Mouse (Mus musculus): Measurements from ENCODE around the gene Olfr474. TPM values are rescaled to one million over a fixed set of nuclear protein-coding genes. Genes with fewer than 3 reads are reported as not detected.

The Olfr474 gene
- total and polyA plus RNA-seq, 3 experiments, result not detected

DNA sequence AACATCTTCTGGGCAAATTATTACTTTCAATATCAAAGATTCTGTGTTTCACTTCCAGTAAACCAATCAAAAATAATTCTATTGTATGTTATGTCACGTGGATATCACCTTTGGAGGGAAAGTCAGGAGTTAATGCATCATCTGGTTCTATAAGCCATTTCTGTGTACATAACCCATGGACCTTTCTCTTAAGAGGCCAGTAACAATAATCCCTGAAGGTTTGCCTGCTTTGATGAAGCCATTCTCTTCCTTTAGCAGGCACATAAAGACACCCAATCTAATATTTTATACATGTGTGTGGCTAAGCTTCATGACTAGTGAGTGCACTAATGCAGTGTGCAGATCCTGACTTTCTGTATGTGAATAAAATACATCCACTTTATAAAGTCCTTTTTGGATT, 10.1 kb downstream of the Olfr474 start, which contains the start of gene Olfr476:
Gene Olfr476 (plus strand): TSS at position 301 of the 400 bp plus-strand sequence.
- in situ Hi-C loops (cut with MboI; ENCODE audit: low pct_ligation_motif_present, low pct_unique_long_range_greater_than_20kb, low sequenced_read_pairs) (no loop called here), dilution Hi-C loops (cut with MboI; ENCODE audit: extremely low pct_ligation_motif_present, extremely low pct_unique_long_range_greater_than_20kb, low sequenced_read_pairs) (no loop called here)
- no peak within 1 kb of the TSS for H3K27ac ChIP-seq (ENCODE audit: insufficient read depth, low read depth)
- no peak for TF ChIP-seq BHLHE40 (IDR thresholded peaks at IDR 0.05; ENCODE audit: low read depth, low read length)
- no peak for TF ChIP-seq POLR2AphosphoS2 (IDR thresholded peaks at IDR 0.05; ENCODE audit: low read depth, low read length)
- no peak for TF ChIP-seq RAD21 (IDR thresholded peaks at IDR 0.05; ENCODE audit: low read depth, low read length)
- TF ChIP-seq ZKSCAN1 (IDR thresholded peaks at IDR 0.05; ENCODE audit: borderline replicate concordance, low read depth, low read length), result no peak
- no peak for TF ChIP-seq SIN3A (IDR thresholded peaks at IDR 0.05; ENCODE audit: low read length)
- TF ChIP-seq HCFC1 (IDR thresholded peaks at IDR 0.05; ENCODE audit: low read depth, low read length), result no peak
- TF ChIP-seq JUN (IDR thresholded peaks at IDR 0.05; ENCODE audit: insufficient read depth, low read depth, low read length), result no peak
- no peak for TF ChIP-seq ETS1 (conservative IDR thresholded peaks at IDR 0.05; ENCODE audit: low read depth, low read length)
- TF ChIP-seq USF1 (IDR thresholded peaks at IDR 0.05; ENCODE audit: low read depth, low read length), result no peak
- no peak for TF ChIP-seq POLR2A (IDR thresholded peaks at IDR 0.05; ENCODE audit: low read depth, low read length)
- no peak for TF ChIP-seq MAZ (IDR thresholded peaks at IDR 0.05; ENCODE audit: low read depth, low read length)
- TF ChIP-seq EP300 (IDR thresholded peaks at IDR 0.05; ENCODE audit: low read length), result no peak
- no peak for TF ChIP-seq NELFE (IDR thresholded peaks at IDR 0.05; ENCODE audit: low read depth, low read length)
- no peak for TF ChIP-seq E2F4 (IDR thresholded peaks at IDR 0.05; ENCODE audit: insufficient replicate concordance, low read depth, low read length)
- no peak for TF ChIP-seq GABPA (IDR thresholded peaks at IDR 0.05; ENCODE audit: insufficient replicate concordance, low read depth, low read length)
- TF ChIP-seq MEF2A (IDR thresholded peaks at IDR 0.05; ENCODE audit: borderline replicate concordance, low read depth, low read length), result no peak
- TF ChIP-seq RCOR1 (conservative IDR thresholded peaks at IDR 0.05; ENCODE audit: low read depth, low read length), result no peak
- TF ChIP-seq IRF4 (IDR thresholded peaks at IDR 0.05; ENCODE audit: low read depth, low read length), result no peak
- no peak for TF ChIP-seq PAX5 (IDR thresholded peaks at IDR 0.05; ENCODE audit: low read length)
- no peaks in the 10 kb centered on the region for H3K9me3 ChIP-seq (replicated peaks; ENCODE audit: low read length)
- no peaks in the 10 kb centered on the region for H3K79me2 ChIP-seq (replicated peaks; ENCODE audit: control insufficient read depth, extremely low read depth, insufficient read depth, poor library complexity, severe bottlenecking)
- DNase-seq (ENCODE audit: extremely low read depth), result no peak
- H3K9ac ChIP-seq (ENCODE audit: insufficient read depth, low read depth), result no peak within 1 kb of the TSS
- no peak within 1 kb of the TSS for H3K4me3 ChIP-seq (replicated peaks in 1 of 3; ENCODE audit: low read depth in 2 of 3, low read length in 2 of 3, poor library complexity in 1 of 3)
- H3K4me2 ChIP-seq (ENCODE audit: insufficient read depth, low read depth, poor library complexity, severe bottlenecking), result no peak within 1 kb of the TSS
- H3K27me3 ChIP-seq (replicated peaks), result peaks cover 10% of the 10 kb centered on the region
- H3K36me3 ChIP-seq (replicated peaks in 1 of 2; ENCODE audit: control insufficient read depth in 1 of 2, insufficient read depth in 1 of 2, low read length in 1 of 2), result no peaks in the 10 kb centered on the region
- no peaks in the 10 kb centered on the region for H3K4me1 ChIP-seq (ENCODE audit: control insufficient read depth in 1 of 2, insufficient read depth in 2 of 2)

DNA sequence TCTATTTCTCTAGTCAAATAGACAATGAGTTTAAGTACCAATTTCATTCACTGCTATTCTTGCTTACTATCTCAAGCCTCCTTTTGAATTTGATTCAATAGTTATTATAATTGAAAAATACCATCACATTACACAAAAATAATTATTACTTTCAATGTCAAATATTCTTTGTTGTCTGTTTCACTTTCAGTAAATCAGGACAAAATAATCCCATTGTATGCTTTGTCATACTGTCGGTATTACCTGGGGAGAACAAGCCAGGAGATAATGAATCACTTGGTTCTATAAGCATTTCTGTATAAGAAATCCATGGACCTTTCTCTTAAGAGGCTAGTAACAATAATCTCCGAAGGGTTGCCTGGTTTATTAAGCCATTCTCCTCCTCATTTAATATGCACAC, 31.9 kb downstream of the Olfr474 start, which contains the start of gene Olfr477:
Gene Olfr477 (plus strand): TSS at position 301 of the 400 bp plus-strand sequence.
- no peaks in the 10 kb centered on the region for H3K79me2 ChIP-seq (replicated peaks; ENCODE audit: control insufficient read depth, extremely low read depth, insufficient read depth, poor library complexity, severe bottlenecking)
- H3K27me3 ChIP-seq (replicated peaks), result peaks cover 5% of the 10 kb centered on the region
- in situ Hi-C loops (cut with MboI; ENCODE audit: low pct_ligation_motif_present, low pct_unique_long_range_greater_than_20kb, low sequenced_read_pairs), result no loop called here
- H3K36me3 ChIP-seq (replicated peaks in 1 of 2; ENCODE audit: control insufficient read depth in 1 of 2, insufficient read depth in 1 of 2, low read length in 1 of 2), result no peaks in the 10 kb centered on the region
- DNase-seq (ENCODE audit: extremely low read depth), result no peak
- H3K9ac ChIP-seq (ENCODE audit: insufficient read depth, low read depth), result no peak within 1 kb of the TSS
- dilution Hi-C loops (cut with MboI; ENCODE audit: extremely low pct_ligation_motif_present, extremely low pct_unique_long_range_greater_than_20kb, low sequenced_read_pairs), result no loop called here
- H3K9me3 ChIP-seq (replicated peaks; ENCODE audit: low read length), result no peaks in the 10 kb centered on the region
- TF ChIP-seq ZMIZ1 (IDR thresholded peaks at IDR 0.05; ENCODE audit: low read depth, low read length) (no peak), ELF1 (IDR thresholded peaks at IDR 0.05; ENCODE audit: low read depth, low read length) (no peak), NELFE (IDR thresholded peaks at IDR 0.05; ENCODE audit: low read depth, low read length) (no peak), JUND (conservative IDR thresholded peaks at IDR 0.05; ENCODE audit: low read depth, low read length) (no peak), ZC3H11A (IDR thresholded peaks at IDR 0.05; ENCODE audit: low read depth, low read length) (no peak), POLR2AphosphoS2 (IDR thresholded peaks at IDR 0.05; ENCODE audit: low read depth, low read length) (no peak), USF2 (conservative IDR thresholded peaks at IDR 0.05; ENCODE audit: low read depth, low read length) (no peak), RCOR1 (conservative IDR thresholded peaks at IDR 0.05; ENCODE audit: low read depth, low read length) (no peak), POLR2A (IDR thresholded peaks at IDR 0.05; ENCODE audit: low read depth, low read length) (no peak), ETS1 (conservative IDR thresholded peaks at IDR 0.05; ENCODE audit: low read depth, low read length) (no peak), MYC (IDR thresholded peaks at IDR 0.05; ENCODE audit: low read depth, low read length) (no peak), JUN (IDR thresholded peaks at IDR 0.05; ENCODE audit: insufficient read depth, low read depth, low read length) (no peak), UBTF (IDR thresholded peaks at IDR 0.05; ENCODE audit: low read depth, low read length) (no peak), GABPA (IDR thresholded peaks at IDR 0.05; ENCODE audit: insufficient replicate concordance, low read depth, low read length) (no peak), TCF12 (IDR thresholded peaks at IDR 0.05; ENCODE audit: low read depth, low read length) (no peak), PAX5 (IDR thresholded peaks at IDR 0.05; ENCODE audit: low read length) (no peak)
- H3K4me3 ChIP-seq (replicated peaks in 1 of 3; ENCODE audit: low read depth in 2 of 3, low read length in 2 of 3, poor library complexity in 1 of 3), result no peak within 1 kb of the TSS
- H3K27ac ChIP-seq (ENCODE audit: insufficient read depth, low read depth), result no peak within 1 kb of the TSS
- H3K4me2 ChIP-seq (ENCODE audit: insufficient read depth, low read depth, poor library complexity, severe bottlenecking), result no peak within 1 kb of the TSS
- 0 out of 4 replicates have a peak, but pooled peaks cover 0 to 10% of the 10 kb centered on the region in 2 experiments for H3K4me1 ChIP-seq (ENCODE audit: control insufficient read depth in 1 of 2, insufficient read depth in 2 of 2)

Measured in CH12.LX (cell line).